Mouse (Mus musculus) cerebellum, postnatal 14 days (tissue): ENCODE results near the gene Ly6g6e.
"Not testable (repeated sequence)": the region's sequence is repeated elsewhere in the genome, so short reads cannot be mapped to it uniquely, and the experiment has no call there.

Experiments
- DNase-seq, 2 experiments: peaks; one replicate each; pipeline ENCODE4 v3.0.0; 2021; ENCODE audit warnings: mixed read lengths in 2 of 2

Gene Ly6g6e

DNA sequence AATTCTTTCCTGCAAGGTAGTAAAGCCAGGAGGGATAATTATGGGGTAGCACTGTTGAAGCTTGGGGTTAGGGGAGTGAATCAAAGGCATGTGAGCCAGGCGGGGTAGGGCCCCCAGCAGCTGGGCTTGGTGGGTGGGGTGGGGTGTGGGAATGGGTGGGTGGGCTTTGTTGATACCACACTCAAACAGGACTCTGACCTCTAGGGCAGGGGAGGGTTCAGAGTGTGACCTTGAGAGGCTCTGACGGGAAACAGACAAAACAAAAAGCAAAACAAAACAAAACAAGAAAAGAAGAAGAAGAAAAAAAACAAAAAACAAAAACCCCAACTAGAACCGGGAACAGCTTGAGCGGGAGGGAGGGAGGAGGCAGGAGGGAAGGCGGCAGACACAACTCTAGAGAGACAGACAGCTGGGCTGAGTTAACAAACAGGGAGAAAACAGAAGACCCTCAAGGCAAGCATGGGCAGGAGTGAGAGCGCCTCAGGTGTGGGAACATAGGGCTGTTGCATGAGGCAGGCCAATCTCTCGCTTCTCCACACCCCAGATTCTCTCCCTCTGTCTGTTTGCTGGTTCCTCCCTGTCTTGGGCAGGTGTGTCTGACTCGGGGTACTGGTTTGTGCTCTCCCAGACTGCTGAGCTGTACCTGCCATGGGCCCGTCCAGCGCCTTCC, at the start of gene Ly6g6e:
Gene Ly6g6e (plus strand): TSS at position 396 of the 670 bp plus-strand sequence.
- DNase-seq, result no peak

- peak; percentile 71 to 81 for DNase-seq
These were observed 49.2 kb upstream of the Ly6g6e start, which contains the start of gene Sapcd1 for GRCm38 (mm10) chr17:35027277-35028068. Gene Sapcd1 (minus strand): TSS chr17:35028016.

DNA sequence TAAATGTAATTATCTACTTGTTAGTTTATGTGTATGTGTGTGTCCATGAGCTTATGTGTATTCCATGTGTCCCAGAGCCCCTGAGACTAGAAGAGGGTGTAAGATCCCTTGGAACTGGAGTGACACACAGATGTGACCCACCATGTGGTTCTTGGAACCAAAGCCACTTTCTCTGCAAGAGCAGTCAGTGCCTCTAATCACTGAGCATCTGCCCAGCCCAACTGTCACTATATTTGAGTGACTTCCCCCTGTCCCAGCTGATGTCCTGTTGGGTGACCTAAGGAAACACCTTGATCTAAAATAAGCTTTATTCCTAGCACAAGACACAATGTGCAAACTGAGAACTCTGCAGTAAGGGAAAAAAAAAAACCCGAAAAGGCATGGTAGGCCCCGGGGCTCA, 48.4 kb upstream of the Ly6g6e start:
- peak in 1 of 2 experiments; percentile 45 for DNase-seq

GRCm38 (mm10) chr17:35029691-35030532, 46.8 kb upstream of the Ly6g6e start:
- DNase-seq, result peak; percentile 33 to 51

DNA sequence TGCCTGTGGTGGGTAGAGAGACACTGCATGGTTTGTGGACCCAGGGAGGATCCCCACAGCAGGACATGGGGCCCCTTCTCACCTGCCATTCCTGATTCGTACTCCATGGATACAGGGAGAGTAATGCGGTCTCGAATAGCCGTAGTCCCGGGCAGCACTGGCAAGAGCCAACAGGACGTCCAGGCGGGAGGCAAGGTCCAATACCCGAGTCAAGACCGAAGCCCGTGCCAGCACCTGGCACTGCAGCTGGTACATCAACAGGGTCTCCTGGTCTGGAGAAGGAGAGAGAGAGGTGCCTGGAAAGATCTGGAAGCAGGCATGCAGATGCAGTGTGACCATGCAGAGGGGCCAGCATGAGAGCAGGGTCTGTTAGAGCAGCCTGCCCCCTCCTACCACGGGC, 45.4 kb upstream of the Ly6g6e start:
- peak; percentile 27 to 29 for DNase-seq

DNA sequence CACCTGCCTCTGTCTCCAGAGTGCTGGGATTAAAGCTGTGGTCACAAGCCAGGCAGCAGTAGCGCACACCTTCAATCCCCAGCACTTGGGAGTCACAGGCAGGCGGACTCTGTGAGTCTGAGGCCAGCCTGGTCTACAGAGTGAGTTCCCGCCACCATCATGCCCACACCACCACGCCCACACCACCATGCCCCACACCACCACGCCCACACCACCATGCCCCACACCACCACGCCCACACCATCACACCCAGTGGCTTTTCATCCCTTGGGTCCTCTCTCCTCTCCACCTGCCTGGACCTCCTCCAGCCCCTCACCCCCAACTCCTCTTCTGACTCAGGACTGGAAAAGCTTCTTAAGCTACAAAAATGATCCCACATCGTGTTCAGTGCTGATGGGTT, 44.8 kb upstream of the Ly6g6e start:
- no peak for DNase-seq

DNA sequence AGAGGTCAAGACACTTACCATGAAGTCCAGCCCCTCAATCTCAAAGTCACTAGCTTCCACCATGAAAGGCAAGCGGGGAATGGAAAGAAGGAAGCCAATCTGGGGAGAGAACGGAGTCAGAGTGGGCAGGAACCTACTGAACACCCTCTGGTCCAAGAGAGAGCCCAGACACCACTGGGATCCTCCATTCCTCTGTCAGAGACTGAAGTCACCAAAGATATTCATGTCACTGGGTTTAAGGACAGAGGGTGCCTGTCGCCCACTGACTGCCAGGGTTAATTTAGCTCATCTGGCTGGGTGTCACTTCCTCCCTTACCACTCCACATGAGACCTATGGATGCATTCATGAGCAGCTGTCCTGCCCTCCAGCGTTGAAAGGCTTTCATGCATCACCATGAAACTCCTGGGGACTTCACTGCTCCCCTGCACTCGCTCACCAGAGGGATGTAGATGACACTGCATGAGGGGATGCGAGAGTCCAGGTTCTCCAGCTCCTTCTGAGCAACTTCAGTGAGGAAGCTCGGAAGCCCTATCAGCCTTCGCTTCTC, 44.3 kb upstream of the Ly6g6e start:
- no peak for DNase-seq

DNA sequence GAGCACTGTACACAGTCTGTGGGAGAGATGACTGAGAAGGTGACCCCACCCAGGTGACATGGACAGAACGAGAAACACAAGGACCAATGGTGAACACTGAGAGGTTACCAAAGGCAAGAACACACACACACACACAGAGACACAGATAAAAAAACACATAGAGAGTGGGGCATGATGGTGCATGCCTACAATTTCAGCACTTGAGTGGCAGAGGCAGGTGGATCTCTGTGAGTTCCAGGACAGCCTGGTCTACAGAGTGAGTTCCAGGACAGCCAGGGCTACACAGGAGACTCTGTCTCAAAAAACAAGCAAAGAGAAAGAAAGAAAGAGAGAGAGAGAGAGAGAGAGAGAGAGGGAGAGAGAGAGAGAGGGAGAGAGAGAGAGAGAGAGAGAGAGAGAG, 43.0 kb upstream of the Ly6g6e start:
- DNase-seq, result not testable (repeated sequence)

GRCm38 (mm10) chr17:35034896-35035295, 41.8 kb upstream of the Ly6g6e start:
- no peak for DNase-seq

- DNase-seq, result no peak
These were observed 37.4 kb upstream of the Ly6g6e start for GRCm38 (mm10) chr17:35039121-35039873.

DNA sequence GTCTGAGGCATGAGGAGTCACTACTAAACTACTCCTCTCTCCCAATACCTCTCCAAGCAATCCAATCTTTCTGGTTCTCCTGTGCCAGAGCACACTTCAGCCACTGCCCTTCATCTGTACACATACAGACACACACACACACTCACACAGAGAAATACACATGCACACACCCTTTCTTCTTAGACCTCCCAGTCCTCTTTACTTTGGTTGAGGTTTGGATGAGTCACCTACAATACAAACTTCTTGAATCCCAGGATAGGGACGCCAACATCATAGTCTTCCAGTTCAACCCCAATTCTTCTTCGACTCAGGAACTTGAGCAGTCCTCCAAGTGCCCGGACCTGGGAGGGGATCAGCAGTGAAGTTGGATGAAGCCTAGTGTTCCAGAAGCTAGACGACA, 32.9 kb upstream of the Ly6g6e start:
- DNase-seq, result no peak

DNA sequence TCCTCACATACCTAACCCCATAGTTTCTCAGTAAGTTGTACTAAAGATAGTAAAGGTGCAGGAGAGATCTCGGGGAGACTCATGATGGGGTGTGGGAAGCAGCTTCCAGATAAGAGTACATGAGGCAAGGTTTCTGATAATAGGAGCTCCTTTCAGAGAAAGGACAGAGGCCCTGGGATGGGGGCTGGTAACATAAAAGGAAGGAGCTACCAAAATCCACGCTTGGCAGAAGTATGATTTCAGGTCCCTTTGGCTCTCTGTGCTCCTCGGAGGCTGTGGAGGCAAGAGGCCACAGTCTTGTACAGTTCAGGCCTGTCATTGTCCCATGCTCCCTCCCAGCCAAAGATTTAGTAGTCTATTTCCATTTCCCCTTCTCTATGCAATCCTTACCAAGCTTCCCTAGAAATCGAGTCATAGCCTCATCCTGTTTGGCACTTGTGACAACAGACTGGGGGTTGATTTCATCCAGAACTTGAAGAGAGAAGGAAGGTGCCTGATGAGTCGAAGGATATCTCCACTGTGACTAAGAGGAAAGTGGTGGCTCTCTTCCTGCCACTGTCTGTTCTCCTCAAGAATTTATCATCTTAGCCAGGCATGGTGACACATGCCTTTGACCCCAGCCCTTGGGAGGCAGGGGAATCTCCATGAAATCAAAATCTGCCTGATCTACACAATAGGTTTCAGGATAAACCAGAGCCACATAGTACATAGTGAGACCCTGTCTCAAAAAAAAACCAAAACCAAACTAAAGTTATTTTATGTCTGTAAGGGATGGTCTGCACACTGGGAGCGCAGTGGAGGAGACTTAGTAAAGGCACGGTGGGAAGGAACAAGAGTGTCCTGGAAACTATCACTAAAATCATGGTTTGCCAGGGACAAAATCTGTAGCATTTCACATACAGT, 31.5 kb upstream of the Ly6g6e start:
- no peak for DNase-seq

GRCm38 (mm10) chr17:35045807-35046680, 30.7 kb upstream of the Ly6g6e start:
- DNase-seq, result no peak

DNA sequence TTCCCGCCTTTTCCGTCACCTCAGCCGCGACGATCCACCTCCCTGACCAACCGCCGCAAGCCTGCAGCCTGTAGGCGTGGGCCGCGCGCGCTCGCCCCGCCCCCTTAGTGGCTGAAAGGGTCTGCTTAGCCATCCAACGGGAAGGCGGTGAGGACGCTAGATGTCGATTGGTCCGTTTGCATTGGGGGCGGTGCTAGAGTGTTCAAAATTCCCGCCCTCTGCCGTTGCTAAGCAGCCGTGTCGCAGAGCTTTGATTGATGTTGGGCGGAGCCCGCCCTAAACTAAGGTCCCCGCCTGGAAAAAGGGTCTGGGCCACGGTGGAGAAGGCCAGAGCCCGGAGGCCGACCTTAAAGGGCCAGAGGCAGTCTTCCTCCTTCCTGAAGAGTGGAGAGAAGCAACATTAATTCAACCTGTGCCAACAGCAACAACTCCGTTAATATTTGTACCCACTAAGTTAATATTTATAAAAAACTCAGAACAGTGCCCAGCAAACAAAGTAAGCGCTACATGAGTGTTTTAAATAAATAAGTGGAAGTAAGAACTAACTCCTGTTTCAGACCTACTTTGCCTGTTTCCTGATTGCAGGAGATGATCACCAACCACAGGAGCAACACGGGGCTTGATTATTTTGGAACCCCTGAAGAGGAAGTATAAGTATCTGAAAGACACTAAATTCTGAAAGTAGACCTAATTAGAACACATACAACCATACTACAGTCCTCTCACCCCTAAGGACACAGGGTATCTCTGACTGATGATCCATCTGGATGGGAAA, 29.8 kb upstream of the Ly6g6e start, which contains the start of gene Msh5:
Gene Msh5 (minus strand): TSS at position 65 of the 775 bp plus-strand sequence.
- DNase-seq, result peak; percentile 98

DNA sequence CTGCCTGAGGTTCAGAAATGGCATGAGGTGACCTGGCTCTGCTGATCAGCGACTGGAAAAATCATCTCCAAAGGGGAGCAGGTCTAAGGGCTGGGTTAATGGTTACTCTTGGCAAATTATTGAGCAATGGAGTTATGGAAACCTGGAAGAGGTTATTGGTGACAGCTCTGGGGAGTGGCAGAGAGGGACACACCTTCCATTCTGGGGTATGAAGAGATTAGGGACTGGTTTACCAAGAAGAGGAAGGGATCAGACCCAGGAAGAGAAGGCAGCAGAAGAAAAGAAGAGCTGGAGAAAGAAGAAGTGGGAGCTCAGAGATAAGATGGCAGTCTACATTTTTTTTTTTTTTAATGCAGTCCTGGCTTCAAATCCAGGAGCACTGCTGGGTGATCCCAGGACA, 29.0 kb upstream of the Ly6g6e start:
- no peak for DNase-seq

DNA sequence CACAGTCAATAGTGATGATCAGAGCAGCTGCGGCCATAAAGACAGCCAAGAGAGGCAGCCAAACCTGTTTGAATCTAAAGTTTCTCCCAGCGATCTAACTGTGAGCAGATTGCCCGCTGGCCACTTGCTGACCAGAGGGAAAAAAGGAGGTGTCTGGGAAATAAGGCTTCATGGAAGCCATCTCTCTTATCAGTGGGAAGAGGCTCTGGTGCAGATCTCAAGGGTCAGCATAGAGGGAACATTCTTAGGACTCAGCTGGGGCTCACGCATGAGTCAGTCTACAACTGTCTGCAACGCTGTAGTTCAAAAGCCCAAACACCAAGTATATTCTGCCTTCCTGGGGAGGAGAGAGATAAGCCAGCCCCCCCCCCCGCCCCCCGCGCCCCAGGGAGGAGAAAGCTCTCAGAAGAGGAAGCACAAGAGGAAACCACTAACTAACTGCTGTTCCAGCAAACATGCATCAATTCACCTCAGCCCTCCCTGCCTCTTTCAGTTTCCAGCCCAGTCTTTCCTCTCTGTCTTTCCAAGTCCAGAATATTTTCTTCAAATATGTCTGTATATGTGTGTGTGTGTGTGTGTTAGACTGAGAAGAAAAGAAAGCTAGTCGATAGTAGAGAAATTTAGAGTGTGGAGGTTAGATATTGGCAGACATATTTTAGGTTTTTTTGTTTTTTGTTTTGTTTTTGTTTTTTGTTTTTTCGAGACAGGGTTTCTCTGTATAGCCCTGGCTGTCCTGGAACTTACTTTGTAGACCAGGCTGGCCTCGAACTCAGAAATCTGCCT, 28.4 kb upstream of the Ly6g6e start:
- DNase-seq, result no peak

- DNase-seq, result no peak
These were observed 27.7 kb upstream of the Ly6g6e start for GRCm38 (mm10) chr17:35048932-35049440.

GRCm38 (mm10) chr17:35049561-35050016, 27.1 kb upstream of the Ly6g6e start, which contains the start of gene Clic1:
Gene Clic1 (plus strand): TSS chr17:35049966.
- DNase-seq, result no peak
